Mouse (Mus musculus): ENCODE measurements around the gene Hnrnph1.

GRCm38 (mm10) chr11:50373621-50374020, 3.2 kb upstream of the Hnrnph1 start:
- TF ChIP-seq POLR2A (IDR thresholded peaks at IDR 0.05; ENCODE audit: insufficient read depth, low read depth, low read length) (no peak), CTCF (IDR thresholded peaks at IDR 0.05; ENCODE audit: insufficient read depth, low read depth, low read length) (no peak)
